Mouse (Mus musculus): ENCODE data around the gene Hoxb4. TPM values are rescaled to one million over a fixed set of nuclear protein-coding genes. Genes with fewer than 3 reads are reported as not detected.

The Hoxb4 gene
- total and polyA plus RNA-seq, 3 experiments, result 2.7 to 5.5 (median 3.3) TPM

GRCm38 (mm10) chr11:96333241-96334001 lies 15.4 kb downstream of the Hoxb4 start:
- Histone ChIP-seq H3K4me1 (ENCODE audit: control insufficient read depth in 1 of 2, insufficient read depth in 2 of 2) (no peaks in the 10 kb centered on the region), H3K27ac (ENCODE audit: insufficient read depth, low read depth) (no peak overlapping the region), H3K9me3 (replicated peaks; ENCODE audit: low read length) (no peaks in the 10 kb centered on the region), H3K36me3 (replicated peaks in 1 of 2; ENCODE audit: control insufficient read depth in 1 of 2, insufficient read depth in 1 of 2, low read length in 1 of 2) (peaks cover 0 to 2% of the 10 kb centered on the region in 2 experiments), H3K4me3 (replicated peaks in 1 of 3; ENCODE audit: low read depth in 2 of 3, low read length in 2 of 3, poor library complexity in 1 of 3) (no peak overlapping the region), H3K4me2 (ENCODE audit: insufficient read depth, low read depth, poor library complexity, severe bottlenecking) (no peak overlapping the region), H3K79me2 (replicated peaks; ENCODE audit: control insufficient read depth, extremely low read depth, insufficient read depth, poor library complexity, severe bottlenecking) (no peaks in the 10 kb centered on the region), H3K9ac (ENCODE audit: insufficient read depth, low read depth) (no peak overlapping the region), H3K27me3 (replicated peaks) (peaks cover 3% of the 10 kb centered on the region)
- in situ Hi-C loops (cut with MboI; ENCODE audit: low pct_ligation_motif_present, low pct_unique_long_range_greater_than_20kb, low sequenced_read_pairs) (no loop called here), dilution Hi-C loops (cut with MboI; ENCODE audit: extremely low pct_ligation_motif_present, extremely low pct_unique_long_range_greater_than_20kb, low sequenced_read_pairs) (no loop called here)
- DNase-seq (ENCODE audit: extremely low read depth), result no peak
- TF ChIP-seq MXI1 (IDR thresholded peaks at IDR 0.05; ENCODE audit: low read depth, low read length), result no peak

GRCm38 (mm10) chr11:96334002-96334364 lies 15.9 kb downstream of the Hoxb4 start:
- H3K79me2 ChIP-seq (replicated peaks; ENCODE audit: control insufficient read depth, extremely low read depth, insufficient read depth, poor library complexity, severe bottlenecking), result no peaks in the 10 kb centered on the region
- H3K9ac ChIP-seq (ENCODE audit: insufficient read depth, low read depth), result no peak overlapping the region
- H3K4me2 ChIP-seq (ENCODE audit: insufficient read depth, low read depth, poor library complexity, severe bottlenecking), result no peak overlapping the region
- H3K36me3 ChIP-seq (replicated peaks in 1 of 2; ENCODE audit: control insufficient read depth in 1 of 2, insufficient read depth in 1 of 2, low read length in 1 of 2), result peaks cover 0 to 2% of the 10 kb centered on the region in 2 experiments
- no peaks in the 10 kb centered on the region for H3K9me3 ChIP-seq (replicated peaks; ENCODE audit: low read length)
- no peak for DNase-seq (ENCODE audit: extremely low read depth)
- TF ChIP-seq USF1 (IDR thresholded peaks at IDR 0.05; ENCODE audit: low read depth, low read length), result no peak
- no peak for TF ChIP-seq CHD2 (IDR thresholded peaks at IDR 0.05; ENCODE audit: low read length)
- TF ChIP-seq ELF1 (IDR thresholded peaks at IDR 0.05; ENCODE audit: low read depth, low read length), result no peak
- no peak for TF ChIP-seq MAFK (IDR thresholded peaks at IDR 0.05; ENCODE audit: insufficient replicate concordance, low read length)
- no peak for TF ChIP-seq SMC3 (IDR thresholded peaks at IDR 0.05; ENCODE audit: low read depth, low read length)
- TF ChIP-seq UBTF (IDR thresholded peaks at IDR 0.05; ENCODE audit: low read depth, low read length), result no peak
- no peak for TF ChIP-seq NRF1 (IDR thresholded peaks at IDR 0.05; ENCODE audit: low read depth, low read length)
- TF ChIP-seq MEF2A (IDR thresholded peaks at IDR 0.05; ENCODE audit: borderline replicate concordance, low read depth, low read length), result no peak
- TF ChIP-seq NELFE (IDR thresholded peaks at IDR 0.05; ENCODE audit: low read depth, low read length), result no peak
- TF ChIP-seq TCF12 (IDR thresholded peaks at IDR 0.05; ENCODE audit: low read depth, low read length), result no peak
- no peak for TF ChIP-seq GABPA (IDR thresholded peaks at IDR 0.05; ENCODE audit: insufficient replicate concordance, low read depth, low read length)
- TF ChIP-seq JUND (conservative IDR thresholded peaks at IDR 0.05; ENCODE audit: low read depth, low read length), result no peak
- TF ChIP-seq E2F4 (IDR thresholded peaks at IDR 0.05; ENCODE audit: insufficient replicate concordance, low read depth, low read length), result no peak
- TF ChIP-seq ZC3H11A (IDR thresholded peaks at IDR 0.05; ENCODE audit: low read depth, low read length), result no peak
- TF ChIP-seq ZMIZ1 (IDR thresholded peaks at IDR 0.05; ENCODE audit: low read depth, low read length), result no peak
- no peak for TF ChIP-seq ZKSCAN1 (IDR thresholded peaks at IDR 0.05; ENCODE audit: borderline replicate concordance, low read depth, low read length)
- H3K27ac ChIP-seq (ENCODE audit: insufficient read depth, low read depth), result no peak overlapping the region
- no peaks in the 10 kb centered on the region for H3K4me1 ChIP-seq (ENCODE audit: control insufficient read depth in 1 of 2, insufficient read depth in 2 of 2)
- H3K27me3 ChIP-seq (replicated peaks), result peaks cover 3% of the 10 kb centered on the region
- dilution Hi-C loops (cut with MboI; ENCODE audit: extremely low pct_ligation_motif_present, extremely low pct_unique_long_range_greater_than_20kb, low sequenced_read_pairs) (no loop called here), in situ Hi-C loops (cut with MboI; ENCODE audit: low pct_ligation_motif_present, low pct_unique_long_range_greater_than_20kb, low sequenced_read_pairs) (no loop called here)
- H3K4me3 ChIP-seq (replicated peaks in 1 of 3; ENCODE audit: low read depth in 2 of 3, low read length in 2 of 3, poor library complexity in 1 of 3), result no peak overlapping the region
